Mouse (Mus musculus) liver, embryonic 12.5 days (tissue): Measurements from ENCODE around the gene Rgl2. TPM values are rescaled to one million over a fixed set of nuclear protein-coding genes. Genes with fewer than 3 reads are reported as not detected.
A peak's percentile ranks its signal among the peaks of the same experiment; 100 is the strongest.

Source experiments
- ATAC-seq: fragments of 200-750 bp; cut with Nextera tagmentation; 2 replicates; pipeline ENCODE4 v1.8.0; 2017; ENCODE audit warnings: moderate number of reproducible peaks, mild to moderate bottlenecking, moderate library complexity
- H3K27ac ChIP-seq: fragments of 300-500 bp; sonication (generic); 2 replicates; pipeline ENCODE4 v1.5.1; 2016; ENCODE audit warnings: mild to moderate bottlenecking
- H3K27me3 ChIP-seq: fragments of 300-500 bp; sonication (generic); replicated peaks from 2 replicates; pipeline ENCODE4 v1.6.1; 2016; ENCODE audit warnings: mild to moderate bottlenecking, moderate library complexity
- H3K36me3 ChIP-seq: fragments of 300-500 bp; sonication (generic); 2 replicates; pipeline ENCODE4 v1.6.1; 2016; ENCODE audit warnings: mild to moderate bottlenecking, moderate library complexity
- H3K4me1 ChIP-seq: fragments of 300-500 bp; sonication (generic); 2 replicates; pipeline ENCODE4 v1.6.1; 2016
- H3K4me2 ChIP-seq: fragments of 300-500 bp; sonication (generic); 2 replicates; pipeline ENCODE4 v1.6.1; 2016; ENCODE audit warnings: mild to moderate bottlenecking, moderate library complexity
- H3K4me3 ChIP-seq: fragments of 300-500 bp; sonication (generic); 2 replicates; pipeline ENCODE4 v1.5.1; 2016; ENCODE audit warnings: mild to moderate bottlenecking, moderate library complexity
- H3K9ac ChIP-seq: fragments of 300-500 bp; sonication (generic); 2 replicates; pipeline ENCODE4 v1.6.1; 2016; ENCODE audit warnings: mild to moderate bottlenecking, moderate library complexity
- H3K9me3 ChIP-seq: fragments of 300-500 bp; sonication (generic); replicated peaks from 2 replicates; pipeline ENCODE4 v1.6.1; 2016; ENCODE audit warnings: mild to moderate bottlenecking, moderate library complexity
- WGBS: fragments of 180-500 bp; shearing (Covaris S2); methylation state at CpG from one replicate; pipeline ENCODE4 v1.1.7; 2016; ENCODE audit not compliant: insufficient replicate concordance; 5-methylcytosine and 5-hydroxymethylcytosine counted together
- polyA plus RNA-seq: library from polyadenylated mRNA; unstranded; fragments of >200 nt; fragmentation: Nextera tagmentation; extraction: Ambion mirVana; gene quantifications from 2 replicates; pipeline ENCODE4 v1.2.1, GENCODE M21; 2016

Rgl2 gene
- polyA plus RNA-seq, 1 experiment from 2014 or later = 17.3 TPM

- peaks cover 70% of the 10 kb centered on the region for H3K4me1 ChIP-seq
Measured at GRCm38 (mm10) chr17:33917656-33918292, 11.6 kb upstream of the Rgl2 start.

GRCm38 (mm10) chr17:33918293-33919203 is 10.8 kb upstream of the Rgl2 start:
- peak overlapping the region; percentile 91 for H3K27ac ChIP-seq
- H3K4me2 ChIP-seq = peak overlapping the region; percentile 97
- peak overlapping the region; percentile 78 for H3K4me3 ChIP-seq
- peaks cover 36% of the 10 kb centered on the region for H3K36me3 ChIP-seq
- H3K9ac ChIP-seq = peak overlapping the region; percentile 84
- ATAC-seq = 0 out of 2 replicates have a peak, but pooled peaks have one; percentile 4
- H3K27me3 ChIP-seq = no peaks in the 10 kb centered on the region
- H3K4me1 ChIP-seq = peaks cover 67% of the 10 kb centered on the region
- peaks cover 18% of the 10 kb centered on the region for H3K9me3 ChIP-seq
- WGBS = 46% methylated on average over 37 of the region's 37 CpGs

More at GRCm38 (mm10) chr17:33917656-33918292, 11.6 kb upstream of the Rgl2 start:
- H3K4me2 ChIP-seq = peak overlapping the region; percentile 97
- H3K27me3 ChIP-seq = no peaks in the 10 kb centered on the region
- no peak overlapping the region for H3K9ac ChIP-seq
- peaks cover 18% of the 10 kb centered on the region for H3K9me3 ChIP-seq
- H3K36me3 ChIP-seq = peaks cover 44% of the 10 kb centered on the region
- H3K27ac ChIP-seq = peak overlapping the region; percentile 91
- WGBS = 82% methylated on average over 18 of the region's 18 CpGs
- ATAC-seq = no peak
- peak overlapping the region; percentile 78; the same call in 1 of the 2 replicates for H3K4me3 ChIP-seq

DNA sequence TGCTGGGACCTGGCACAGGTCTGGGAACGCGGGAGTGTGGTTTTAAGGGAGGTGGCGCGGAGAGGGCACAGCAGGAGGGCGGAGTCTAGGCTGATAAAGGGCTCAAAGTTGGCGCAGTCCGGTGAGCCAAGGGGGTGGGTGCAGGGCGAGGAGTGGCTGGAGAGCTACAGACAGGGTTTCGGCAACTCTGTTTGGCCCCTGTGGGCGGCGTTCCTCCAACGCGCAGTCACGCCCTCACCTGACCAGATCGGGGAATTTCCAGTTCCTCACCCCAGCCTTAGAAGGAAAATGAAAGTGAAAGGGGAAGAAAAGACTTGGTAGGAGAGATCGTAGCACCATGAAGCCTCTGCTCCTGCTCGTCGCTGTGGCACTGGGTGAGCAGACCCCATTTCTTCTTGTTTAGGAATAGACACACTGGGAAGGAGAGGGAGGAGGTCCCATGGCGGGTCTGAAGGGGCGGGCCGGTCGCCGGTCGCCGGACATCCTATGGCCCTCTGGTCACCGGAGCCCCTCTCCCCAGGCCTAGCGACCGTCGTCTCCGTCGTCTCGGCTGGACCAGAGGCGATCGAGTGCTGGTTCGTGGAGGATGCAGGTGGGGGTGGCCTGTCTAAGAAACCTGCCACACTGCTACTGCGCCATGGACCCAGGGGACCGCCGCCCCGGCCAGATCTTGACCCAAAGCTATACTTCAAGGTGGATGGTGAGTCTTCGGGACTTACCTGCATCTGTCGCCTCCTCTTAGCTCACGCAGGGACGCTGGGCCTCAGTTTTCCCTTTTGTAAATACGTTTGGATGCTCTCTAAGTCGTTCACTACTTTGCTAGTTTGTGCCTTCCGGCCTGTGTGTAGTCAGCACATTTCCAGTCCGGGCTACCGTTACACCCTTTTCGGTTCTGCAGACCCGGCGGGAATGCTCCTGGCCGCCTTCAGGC is 9.7 kb upstream of the Rgl2 start:
- Histone ChIP-seq H3K9me3 (peaks cover 18% of the 10 kb centered on the region), H3K9ac (peak overlapping the region; percentile 84), H3K4me2 (peak overlapping the region; percentile 97), H3K4me3 (peak overlapping the region; percentile 78), H3K27ac (peak overlapping the region; percentile 91), H3K36me3 (peaks cover 26% of the 10 kb centered on the region), H3K4me1 (peaks cover 68% of the 10 kb centered on the region), H3K27me3 (no peaks in the 10 kb centered on the region)
- peak; percentile 76 for ATAC-seq
- under 1% methylated on average over 52 of the region's 52 CpGs for WGBS

DNA sequence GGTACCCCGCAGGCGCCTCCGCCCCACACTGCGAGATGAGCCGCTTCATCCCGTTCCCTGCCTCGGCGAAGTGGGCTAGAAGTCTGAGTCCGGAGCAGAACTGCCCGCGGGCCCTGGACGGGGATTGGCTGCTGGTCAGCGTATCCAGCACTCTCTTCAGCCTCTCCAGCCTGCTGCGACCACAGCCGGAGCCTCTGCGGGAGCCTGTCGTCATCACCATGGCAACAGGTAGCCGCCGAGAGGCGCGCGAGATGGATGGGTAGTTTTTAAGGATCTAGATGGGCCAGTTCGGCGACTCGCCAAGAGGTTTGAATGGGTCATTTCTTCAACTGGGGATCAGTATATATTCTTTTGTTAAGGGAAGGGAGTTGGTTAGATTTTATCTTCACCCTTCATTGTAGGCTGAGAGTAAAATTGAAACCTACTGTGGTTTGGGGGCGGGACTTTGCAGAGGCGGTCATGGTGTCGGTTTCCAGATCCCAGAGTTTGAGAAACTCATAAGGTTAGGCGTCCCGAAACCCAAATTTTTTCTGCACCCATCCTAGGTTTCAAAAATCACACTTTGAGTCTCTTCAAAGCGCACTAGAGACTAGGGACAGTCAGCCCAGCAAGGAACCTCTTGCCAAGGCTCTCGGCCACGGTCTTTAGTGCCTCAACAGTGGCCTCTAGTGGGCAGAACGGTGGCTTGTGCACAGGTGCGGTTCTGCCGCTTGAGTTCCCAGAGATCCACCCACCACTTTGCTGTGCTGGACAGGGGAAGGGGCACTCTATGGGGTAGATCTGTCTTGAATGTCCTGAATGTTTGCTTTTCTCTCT is 8.9 kb upstream of the Rgl2 start:
- Histone ChIP-seq H3K9ac (peak overlapping the region; percentile 84), H3K4me2 (peak overlapping the region; percentile 97), H3K4me1 (peaks cover 68% of the 10 kb centered on the region), H3K9me3 (peaks cover 18% of the 10 kb centered on the region), H3K27me3 (no peaks in the 10 kb centered on the region), H3K4me3 (peak overlapping the region; percentile 78), H3K36me3 (peaks cover 26% of the 10 kb centered on the region), H3K27ac (peak overlapping the region; percentile 91)
- WGBS = under 1% methylated on average over 36 of the region's 36 CpGs
- ATAC-seq = peak; percentile 28

DNA sequence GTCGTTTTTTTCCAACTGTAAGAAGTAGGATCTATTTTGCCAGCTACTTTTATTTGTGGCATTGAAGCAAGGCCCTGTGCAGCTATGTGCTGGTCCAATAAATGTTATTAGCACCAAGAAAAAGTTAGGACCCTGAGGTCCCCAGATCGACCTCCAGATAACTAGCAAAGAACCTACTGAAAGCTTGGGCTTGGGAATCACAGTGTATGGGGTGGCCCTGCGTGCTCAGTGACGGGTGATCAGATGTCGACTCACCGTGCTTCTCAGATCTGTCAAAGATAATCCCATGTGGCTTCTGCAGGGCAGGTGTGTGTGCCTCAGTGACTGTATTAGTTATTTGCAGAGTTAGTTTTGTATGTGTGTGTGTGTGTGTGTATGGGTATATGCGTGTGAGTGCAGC is 8.0 kb upstream of the Rgl2 start:
- ATAC-seq = no peak
- H3K36me3 ChIP-seq = peaks cover 35% of the 10 kb centered on the region
- no peaks in the 10 kb centered on the region for H3K27me3 ChIP-seq
- H3K9ac ChIP-seq = no peak overlapping the region; the same call in 1 of the 2 replicates
- 76% methylated on average over 7 of the region's 7 CpGs for WGBS
- no peak overlapping the region; the same call in 1 of the 2 replicates for H3K4me3 ChIP-seq
- H3K9me3 ChIP-seq = peaks cover 18% of the 10 kb centered on the region
- peak overlapping the region; percentile 97; the same call in 1 of the 2 replicates for H3K4me2 ChIP-seq
- H3K27ac ChIP-seq = 0 out of 2 replicates have a peak overlapping the region, but pooled peaks have one; percentile 13
- peaks cover 76% of the 10 kb centered on the region for H3K4me1 ChIP-seq

GRCm38 (mm10) chr17:33924577-33925283 is 4.6 kb upstream of the Rgl2 start:
- peak overlapping the region; percentile 37 for H3K4me2 ChIP-seq
- peaks cover 64% of the 10 kb centered on the region for H3K4me1 ChIP-seq

DNA sequence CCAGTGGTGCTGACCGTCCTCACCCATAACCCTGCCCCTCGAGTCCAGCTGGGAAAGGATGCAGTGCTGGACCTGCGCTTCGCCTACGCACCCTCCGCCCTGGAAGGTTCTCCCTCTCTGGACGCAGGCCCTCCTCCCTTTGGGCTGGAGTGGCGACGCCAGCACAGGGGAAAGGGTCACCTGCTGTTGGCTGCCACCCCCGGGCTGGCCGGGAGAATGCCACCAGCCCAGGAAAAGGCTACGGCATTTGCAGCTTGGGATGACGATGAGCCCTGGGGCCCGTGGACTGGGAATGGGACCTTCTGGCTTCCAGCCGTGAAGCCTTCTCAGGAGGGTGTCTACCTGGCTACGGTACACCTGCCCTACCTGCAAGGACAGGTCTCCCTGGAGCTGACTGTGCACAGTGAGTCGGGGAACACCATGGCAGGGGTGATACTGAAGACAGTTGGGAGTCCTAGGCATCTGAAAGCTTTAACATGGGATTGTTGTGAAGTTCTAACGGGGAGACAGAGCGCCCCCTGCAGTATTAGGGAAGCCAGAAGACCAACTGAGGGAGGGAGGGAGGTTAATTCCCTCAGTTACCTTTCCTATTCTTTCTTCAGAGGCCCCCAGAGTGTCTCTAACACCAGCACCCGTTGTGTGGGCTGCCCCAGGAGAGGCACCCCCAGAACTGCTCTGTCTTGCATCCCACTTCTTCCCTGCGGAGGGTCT is 3.8 kb upstream of the Rgl2 start:
- H3K4me2 ChIP-seq = no peak overlapping the region
- WGBS = 84% methylated on average over 21 of the region's 21 CpGs
- H3K9ac ChIP-seq = no peak overlapping the region
- H3K4me3 ChIP-seq = 0 out of 2 replicates have a peak overlapping the region, but pooled peaks have one; percentile 3
- no peaks in the 10 kb centered on the region for H3K9me3 ChIP-seq
- no peak for ATAC-seq
- no peaks in the 10 kb centered on the region for H3K27me3 ChIP-seq
- H3K4me1 ChIP-seq = peaks cover 64% of the 10 kb centered on the region
- H3K36me3 ChIP-seq = peaks cover 30% of the 10 kb centered on the region
- H3K27ac ChIP-seq = peak overlapping the region; percentile 30; the same call in 1 of the 2 replicates

More at GRCm38 (mm10) chr17:33924577-33925283, 4.6 kb upstream of the Rgl2 start:
- ATAC-seq = peak; percentile 35
- Histone ChIP-seq H3K9ac (0 out of 2 replicates have a peak overlapping the region, but pooled peaks have one; percentile 24), H3K27ac (peak overlapping the region; percentile 70), H3K4me3 (no peak overlapping the region), H3K9me3 (no peaks in the 10 kb centered on the region), H3K27me3 (no peaks in the 10 kb centered on the region), H3K36me3 (peaks cover 30% of the 10 kb centered on the region)
- 69% methylated on average over 10 of the region's 10 CpGs for WGBS

- H3K4me1 ChIP-seq = peaks cover 66% of the 10 kb centered on the region
- H3K9me3 ChIP-seq = no peaks in the 10 kb centered on the region
- H3K27ac ChIP-seq = no peak overlapping the region
- no peak overlapping the region for H3K4me3 ChIP-seq
- no peak overlapping the region for H3K9ac ChIP-seq
- H3K27me3 ChIP-seq = no peaks in the 10 kb centered on the region
- H3K4me2 ChIP-seq = no peak overlapping the region
- 72% methylated on average over 17 of the region's 17 CpGs for WGBS
- no peak for ATAC-seq
- H3K36me3 ChIP-seq = peaks cover 30% of the 10 kb centered on the region
Measured at GRCm38 (mm10) chr17:33926207-33926932, 3.0 kb upstream of the Rgl2 start.

GRCm38 (mm10) chr17:33928251-33928947 is 944 bp upstream of the Rgl2 start:
- peaks cover 76% of the 10 kb centered on the region for H3K4me1 ChIP-seq
- no peaks in the 10 kb centered on the region for H3K9me3 ChIP-seq
- ATAC-seq = no peak
- H3K27ac ChIP-seq = peak overlapping the region; percentile 96
- H3K27me3 ChIP-seq = no peaks in the 10 kb centered on the region
- peak overlapping the region; percentile 96 for H3K9ac ChIP-seq
- H3K4me3 ChIP-seq = peak overlapping the region; percentile 92
- 50% methylated on average over 21 of the region's 21 CpGs for WGBS
- H3K36me3 ChIP-seq = peaks cover 46% of the 10 kb centered on the region
- H3K4me2 ChIP-seq = peak overlapping the region; percentile 100
